Mouse (Mus musculus) midbrain, embryonic 16.5 days (tissue): ENCODE measurements at regions not wholly inside any gene's neighbourhood (a gene's known extent, or its start where the extent isn't known, plus 50 kb on each side); places are given as distances from the start of the nearest gene placed in this dataset.

Source experiments
- ATAC-seq: fragments of 200-750 bp; cut with Nextera tagmentation; 2 replicates; pipeline ENCODE4 v1.8.0; 2017; ENCODE audit warnings: moderate TSS enrichment
- H3K27ac ChIP-seq: fragments of 300-500 bp; sonication (generic); 2 replicates; pipeline ENCODE4 v1.5.1; 2014; ENCODE audit warnings: mild to moderate bottlenecking, low read length, mixed read lengths
- H3K27me3 ChIP-seq: fragments of 300-500 bp; sonication (generic); 2 replicates; pipeline ENCODE4 v1.6.1; 2014; ENCODE audit warnings: low read depth, low read length, mixed read lengths; ENCODE audit not compliant: control insufficient read depth, insufficient read depth
- H3K36me3 ChIP-seq: fragments of 300-500 bp; sonication (generic); 2 replicates; pipeline ENCODE4 v1.6.1; 2014; ENCODE audit warnings: mild to moderate bottlenecking, low read length, moderate library complexity, mixed read lengths; ENCODE audit not compliant: control insufficient read depth, insufficient read depth
- H3K4me1 ChIP-seq: fragments of 300-500 bp; sonication (generic); 2 replicates; pipeline ENCODE4 v1.6.1; 2014; ENCODE audit warnings: mild to moderate bottlenecking, low read length, mixed read lengths; ENCODE audit not compliant: control insufficient read depth, insufficient read depth
- H3K4me2 ChIP-seq: fragments of 300-500 bp; sonication (generic); 2 replicates; pipeline ENCODE4 v1.6.1; 2014; ENCODE audit warnings: mild to moderate bottlenecking, low read length, mixed read lengths
- H3K4me3 ChIP-seq: fragments of 300-500 bp; sonication (generic); 2 replicates; pipeline ENCODE4 v1.5.1; 2014; ENCODE audit warnings: low read depth, mild to moderate bottlenecking, low read length, moderate library complexity, mixed read lengths
- H3K9ac ChIP-seq: fragments of 300-500 bp; sonication (generic); 2 replicates; pipeline ENCODE4 v1.6.1; 2014; ENCODE audit warnings: low read depth, low read length, mixed read lengths
- H3K9me3 ChIP-seq: fragments of 300-500 bp; sonication (generic); replicated peaks from 2 replicates; pipeline ENCODE4 v1.6.1; 2014; ENCODE audit warnings: mild to moderate bottlenecking, low read length, mixed read lengths; ENCODE audit not compliant: control insufficient read depth, poor library complexity, severe bottlenecking
- WGBS: fragments of 180-500 bp; shearing (Covaris S2); extraction: QIAGEN DNeasy Blood & Tissue Kit; methylation state at CpG from one replicate; pipeline ENCODE4 v1.1.7; 2014; 5-methylcytosine and 5-hydroxymethylcytosine counted together

GRCm38 (mm10) chr15:67388514-67388913, 887.8 kb upstream of the Lrrc6 start:
- Histone ChIP-seq H3K4me2 (no peak overlapping the region), H3K36me3 (no peaks in the 10 kb centered on the region), H3K27ac (no peak overlapping the region), H3K9me3 (no peaks in the 10 kb centered on the region), H3K27me3 (no peaks in the 10 kb centered on the region), H3K4me3 (no peak overlapping the region), H3K4me1 (no peaks in the 10 kb centered on the region), H3K9ac (no peak overlapping the region)
- ATAC-seq: no peak
- 81% methylated on average over 8 of the region's 8 CpGs for WGBS

DNA sequence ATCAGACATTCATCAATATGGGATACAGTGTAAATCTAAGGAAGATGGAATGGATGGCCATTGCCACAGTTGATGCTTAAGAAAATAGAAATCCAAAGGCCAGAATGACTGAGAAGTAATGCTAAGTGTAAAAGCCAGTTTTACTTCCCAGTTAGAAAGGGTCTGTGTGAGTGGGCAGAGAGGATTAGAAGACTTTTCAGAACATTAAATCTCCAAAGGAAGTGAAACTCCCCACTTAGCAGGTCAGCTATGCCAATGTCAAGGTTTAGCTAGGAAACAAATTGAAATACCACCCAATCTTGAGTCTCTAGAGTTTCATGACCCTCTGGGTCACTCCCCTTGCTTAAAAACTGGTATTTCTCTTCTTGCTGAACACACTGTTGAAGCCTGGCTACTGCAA, 886.2 kb upstream of the Lrrc6 start:
- no peaks in the 10 kb centered on the region for H3K36me3 ChIP-seq
- no peak overlapping the region for H3K4me3 ChIP-seq
- no peak overlapping the region for H3K27ac ChIP-seq
- ATAC-seq: no peak
- H3K4me2 ChIP-seq: no peak overlapping the region
- H3K9ac ChIP-seq: no peak overlapping the region
- H3K4me1 ChIP-seq: no peaks in the 10 kb centered on the region
- H3K27me3 ChIP-seq: no peaks in the 10 kb centered on the region
- no peaks in the 10 kb centered on the region for H3K9me3 ChIP-seq

DNA sequence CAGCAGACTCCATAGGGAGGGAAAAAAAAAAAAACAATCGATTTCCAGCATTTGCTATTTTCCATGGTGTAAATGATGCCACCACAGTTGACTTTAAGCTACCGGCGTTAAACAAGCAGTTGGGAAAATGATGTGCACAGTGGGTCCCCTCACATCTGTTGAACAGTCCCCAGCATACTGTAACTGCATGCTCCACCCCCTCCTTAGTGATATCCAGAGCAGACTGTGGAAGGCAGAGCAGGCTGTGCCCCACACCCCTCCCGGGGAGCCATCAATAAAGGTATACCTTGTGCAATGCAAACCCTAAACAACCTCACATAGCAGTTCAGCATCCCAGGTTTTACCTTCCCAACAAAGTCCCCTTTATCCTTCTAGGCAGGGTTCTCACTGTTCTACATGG, 872.9 kb upstream of the Lrrc6 start:
- Histone ChIP-seq H3K4me2 (no peak overlapping the region), H3K27ac (no peak overlapping the region), H3K36me3 (no peaks in the 10 kb centered on the region), H3K4me1 (no peaks in the 10 kb centered on the region), H3K9ac (no peak overlapping the region), H3K4me3 (no peak overlapping the region), H3K27me3 (no peaks in the 10 kb centered on the region), H3K9me3 (no peaks in the 10 kb centered on the region)
- WGBS: 87% methylated on average over 4 of the region's 4 CpGs
- ATAC-seq: no peak

DNA sequence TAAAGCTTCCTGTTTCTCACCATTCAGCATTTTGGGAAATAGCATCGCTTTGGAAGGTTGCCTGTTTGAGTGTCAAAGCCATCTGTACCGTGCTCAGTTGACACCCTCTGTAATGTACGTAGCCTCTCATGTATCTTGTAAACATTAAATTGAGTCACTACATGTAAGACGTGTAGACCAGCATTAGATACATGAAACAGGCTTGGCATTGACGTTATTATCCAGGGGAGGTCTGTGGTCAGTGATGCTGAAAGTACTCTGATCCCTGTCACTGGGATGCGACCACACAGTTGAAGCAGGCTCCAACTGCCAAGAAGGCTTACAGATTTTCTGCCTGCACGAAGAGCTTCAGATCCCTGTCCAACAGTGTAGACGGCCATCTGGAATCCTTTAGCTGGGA, 872.3 kb upstream of the Lrrc6 start:
- no peak for ATAC-seq
- Histone ChIP-seq H3K9me3 (no peaks in the 10 kb centered on the region), H3K36me3 (no peaks in the 10 kb centered on the region), H3K27ac (no peak overlapping the region), H3K4me3 (no peak overlapping the region), H3K27me3 (no peaks in the 10 kb centered on the region), H3K4me2 (no peak overlapping the region), H3K9ac (no peak overlapping the region), H3K4me1 (no peaks in the 10 kb centered on the region)
- WGBS: 78% methylated on average over 8 of the region's 8 CpGs

- WGBS: 69% methylated on average over 4 of the region's 4 CpGs
- Histone ChIP-seq H3K4me3 (no peak overlapping the region), H3K9me3 (no peaks in the 10 kb centered on the region), H3K4me2 (no peak overlapping the region), H3K4me1 (no peaks in the 10 kb centered on the region), H3K27me3 (no peaks in the 10 kb centered on the region), H3K36me3 (no peaks in the 10 kb centered on the region), H3K9ac (no peak overlapping the region), H3K27ac (no peak overlapping the region)
- ATAC-seq: no peak
Observed at GRCm38 (mm10) chr15:67364099-67364756, 863.5 kb upstream of the Lrrc6 start.

DNA sequence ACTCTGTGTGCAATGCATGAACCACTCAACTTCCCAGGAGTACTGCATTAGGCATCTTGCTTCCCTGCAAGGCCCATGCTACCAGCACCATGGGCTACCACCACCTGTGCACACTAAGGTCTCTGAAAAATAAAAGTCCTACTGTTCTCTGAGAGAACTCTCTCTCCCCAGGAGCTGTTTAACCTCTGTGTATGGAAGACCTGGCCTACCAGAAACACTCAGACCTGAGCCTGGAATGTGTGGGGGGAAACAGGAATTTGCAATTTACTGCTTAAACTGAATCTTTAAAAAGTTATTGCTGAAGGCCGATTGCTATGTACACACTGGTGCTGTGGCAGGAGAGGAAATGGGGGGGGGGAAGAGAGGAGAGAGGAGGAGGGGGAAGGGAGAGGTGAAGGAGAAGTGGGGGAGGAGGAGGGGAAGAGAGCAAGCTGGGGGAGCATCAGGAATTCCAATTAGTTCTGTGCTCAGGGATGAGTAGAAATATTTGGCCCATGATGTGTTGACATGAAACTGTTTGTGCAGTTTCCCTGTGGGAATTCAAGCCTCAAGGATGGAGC, 860.4 kb upstream of the Lrrc6 start:
- H3K4me2 ChIP-seq: no peak overlapping the region
- 79% methylated on average over 1 of the region's 1 CpGs for WGBS
- no peaks in the 10 kb centered on the region for H3K27me3 ChIP-seq
- no peak for ATAC-seq
- no peak overlapping the region for H3K27ac ChIP-seq
- no peaks in the 10 kb centered on the region for H3K4me1 ChIP-seq
- no peaks in the 10 kb centered on the region for H3K9me3 ChIP-seq
- H3K4me3 ChIP-seq: no peak overlapping the region
- no peaks in the 10 kb centered on the region for H3K36me3 ChIP-seq
- H3K9ac ChIP-seq: no peak overlapping the region

- 94% methylated on average over 3 of the region's 3 CpGs for WGBS
- H3K36me3 ChIP-seq: no peaks in the 10 kb centered on the region
- no peak overlapping the region for H3K4me3 ChIP-seq
- H3K27ac ChIP-seq: no peak overlapping the region
- no peak overlapping the region for H3K9ac ChIP-seq
- H3K4me2 ChIP-seq: no peak overlapping the region
- ATAC-seq: no peak
- H3K9me3 ChIP-seq: no peaks in the 10 kb centered on the region
- no peaks in the 10 kb centered on the region for H3K4me1 ChIP-seq
- H3K27me3 ChIP-seq: no peaks in the 10 kb centered on the region
Observed at GRCm38 (mm10) chr15:67357867-67358266, 857.2 kb upstream of the Lrrc6 start.

DNA sequence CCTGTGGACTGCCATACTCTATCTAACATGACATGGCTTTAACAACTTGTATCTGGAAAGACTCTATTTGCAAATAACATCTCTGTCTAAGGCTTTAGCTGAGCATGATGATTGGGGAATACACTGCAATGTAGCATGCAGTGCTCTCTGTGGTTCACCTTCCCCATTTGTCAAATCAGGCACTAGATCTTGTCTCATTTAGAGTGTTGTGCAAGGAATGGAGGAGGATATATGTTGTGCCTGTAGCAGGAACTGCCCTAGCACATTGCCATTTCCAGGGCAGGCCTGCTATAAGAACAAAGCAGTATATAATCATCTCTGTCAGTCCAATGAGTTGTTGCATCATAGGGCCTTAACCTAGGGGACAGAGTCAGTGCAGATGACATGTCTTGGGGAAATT, 854.6 kb upstream of the Lrrc6 start:
- H3K9me3 ChIP-seq: no peaks in the 10 kb centered on the region
- no peak overlapping the region for H3K4me3 ChIP-seq
- no peak overlapping the region for H3K9ac ChIP-seq
- H3K27ac ChIP-seq: no peak overlapping the region
- no peaks in the 10 kb centered on the region for H3K36me3 ChIP-seq
- no peaks in the 10 kb centered on the region for H3K27me3 ChIP-seq
- no peak for ATAC-seq
- H3K4me1 ChIP-seq: no peaks in the 10 kb centered on the region
- H3K4me2 ChIP-seq: no peak overlapping the region

- H3K9ac ChIP-seq: no peak overlapping the region
- no peaks in the 10 kb centered on the region for H3K4me1 ChIP-seq
- no peak overlapping the region for H3K27ac ChIP-seq
- no peak overlapping the region for H3K4me3 ChIP-seq
- H3K36me3 ChIP-seq: no peaks in the 10 kb centered on the region
- H3K4me2 ChIP-seq: no peak overlapping the region
- ATAC-seq: no peak
- no peaks in the 10 kb centered on the region for H3K27me3 ChIP-seq
- H3K9me3 ChIP-seq: no peaks in the 10 kb centered on the region
Observed at GRCm38 (mm10) chr15:67354598-67355159, 854.0 kb upstream of the Lrrc6 start.
